Mouse (Mus musculus) spleen, adult 2 months (tissue): Measurements from ENCODE around the gene Camk1d. TPM values are rescaled to one million over a fixed set of nuclear protein-coding genes. Genes with fewer than 3 reads are reported as not detected.

Source experiments
- DNase-seq, 2 experiments: peaks; one replicate each; pipeline versions ENCODE4 v3.0.0 to v3.0.0-alpha.2; 2012 to 2021; ENCODE audit warnings: low spot score in 2 of 2, low read depth in 1 of 2
- H3K27ac ChIP-seq: fragments of 200-500 bp; 2 replicates; pipeline ENCODE4 v1.5.1; 2012; ENCODE audit warnings: low read length, inconsistent platforms; ENCODE audit not compliant: insufficient read depth
- H3K27me3 ChIP-seq: fragments of 200-500 bp; 2 replicates; pipeline ENCODE4 v1.6.1; 2012; ENCODE audit warnings: mild to moderate bottlenecking, moderate library complexity, low read length, inconsistent platforms; ENCODE audit not compliant: control insufficient read depth, insufficient read depth
- H3K36me3 ChIP-seq: fragments of 200-500 bp; 2 replicates; pipeline ENCODE4 v1.6.1; 2012; ENCODE audit warnings: mild to moderate bottlenecking, low read length, inconsistent platforms; ENCODE audit not compliant: control insufficient read depth, insufficient read depth
- H3K4me1 ChIP-seq: fragments of 200-500 bp; 2 replicates; pipeline ENCODE4 v1.6.1; 2011; ENCODE audit warnings: inconsistent platforms; ENCODE audit not compliant: control insufficient read depth, insufficient read depth, insufficient read length
- H3K4me3 ChIP-seq: fragments of 200-500 bp; 2 replicates; pipeline ENCODE4 v1.5.1; 2011; ENCODE audit warnings: mild to moderate bottlenecking, inconsistent platforms; ENCODE audit not compliant: insufficient read depth, insufficient read length; ENCODE audit errors: extremely low read depth
- CTCF ChIP-seq: fragments of 200-500 bp; IDR thresholded peaks from 2 replicates; pipeline ENCODE4 v1.5.1; 2011; ENCODE audit warnings: mild to moderate bottlenecking, inconsistent platforms; ENCODE audit not compliant: insufficient read depth, insufficient read length, insufficient replicate concordance; ENCODE audit errors: extremely low read depth
- POLR2A ChIP-seq: fragments of 200-500 bp; IDR thresholded peaks from 2 replicates; pipeline ENCODE4 v1.6.1; 2011; ENCODE audit warnings: low read depth, low read length, inconsistent platforms
- WGBS: fragments of 180-500 bp; shearing (Covaris S2); methylation state at CpG from one replicate; pipeline ENCODE4 v1.1.7; 2018; 5-methylcytosine and 5-hydroxymethylcytosine counted together
- polyA plus RNA-seq: library from polyadenylated mRNA; depleted of rRNA; stranded (reverse); fragments of >200 nt; gene quantifications from 2 replicates; pipeline ENCODE4 v1.2.3, GENCODE M21; 2012

Gene Camk1d
- polyA plus RNA-seq, 1 experiment = 5.8 TPM

GRCm38 (mm10) chr2:5305156-5305555 lies 409.2 kb downstream of the Camk1d start:
- no peak for DNase-seq
- H3K4me3 ChIP-seq = no peak overlapping the region
- no peak overlapping the region for H3K27ac ChIP-seq
- H3K27me3 ChIP-seq = no peaks in the 10 kb centered on the region
- no peaks in the 10 kb centered on the region for H3K4me1 ChIP-seq
- 94% methylated on average over 3 of the region's 3 CpGs for WGBS
- H3K36me3 ChIP-seq = peaks cover 7% of the 10 kb centered on the region
- TF ChIP-seq POLR2A = no peak
- TF ChIP-seq CTCF = no peak

- H3K4me1 ChIP-seq = no peaks in the 10 kb centered on the region
- H3K36me3 ChIP-seq = peaks cover 5% of the 10 kb centered on the region
- no peak overlapping the region for H3K4me3 ChIP-seq
- H3K27ac ChIP-seq = no peak overlapping the region
- WGBS = 96% methylated on average over 12 of the region's 12 CpGs
- DNase-seq = no peak
- H3K27me3 ChIP-seq = no peaks in the 10 kb centered on the region
- TF ChIP-seq POLR2A (no peak), CTCF (no peak)
These were observed 409.9 kb downstream of the Camk1d start for GRCm38 (mm10) chr2:5304451-5304850.

- no peak overlapping the region for H3K27ac ChIP-seq
- no peaks in the 10 kb centered on the region for H3K27me3 ChIP-seq
- H3K4me3 ChIP-seq = no peak overlapping the region
- no peaks in the 10 kb centered on the region for H3K4me1 ChIP-seq
- no peak for DNase-seq
- WGBS = 85% methylated on average over 12 of the region's 12 CpGs
- TF ChIP-seq POLR2A (no peak), CTCF (no peak)
- peaks cover 14% of the 10 kb centered on the region; the same call in 1 of the 2 replicates for H3K36me3 ChIP-seq
These were observed 413.0 kb downstream of the Camk1d start for GRCm38 (mm10) chr2:5301286-5301685.

GRCm38 (mm10) chr2:5298071-5298470 lies 416.2 kb downstream of the Camk1d start:
- Histone ChIP-seq H3K27me3 (no peaks in the 10 kb centered on the region), H3K27ac (no peak overlapping the region), H3K4me1 (no peaks in the 10 kb centered on the region), H3K36me3 (peaks cover 15% of the 10 kb centered on the region), H3K4me3 (no peak overlapping the region)
- DNase-seq = no peak
- 86% methylated on average over 10 of the region's 10 CpGs for WGBS
- no peak for TF ChIP-seq CTCF
- TF ChIP-seq POLR2A = no peak

GRCm38 (mm10) chr2:5296749-5297545 lies 417.4 kb downstream of the Camk1d start:
- H3K4me1 ChIP-seq = no peaks in the 10 kb centered on the region
- no peak for DNase-seq
- H3K4me3 ChIP-seq = no peak overlapping the region
- TF ChIP-seq POLR2A (no peak), CTCF (no peak)
- 81% methylated on average over 11 of the region's 11 CpGs for whole genome bisulfite sequencing
- peaks cover 15% of the 10 kb centered on the region for H3K36me3 ChIP-seq
- H3K27ac ChIP-seq = no peak overlapping the region
- no peaks in the 10 kb centered on the region for H3K27me3 ChIP-seq

- H3K36me3 ChIP-seq = peaks cover 12% of the 10 kb centered on the region
- H3K4me3 ChIP-seq = no peak overlapping the region
- no peaks in the 10 kb centered on the region for H3K27me3 ChIP-seq
- no peak for DNase-seq
- H3K27ac ChIP-seq = no peak overlapping the region
- no peaks in the 10 kb centered on the region for H3K4me1 ChIP-seq
- TF ChIP-seq CTCF = no peak
- TF ChIP-seq POLR2A = no peak
These were observed 419.2 kb downstream of the Camk1d start for GRCm38 (mm10) chr2:5295098-5295497.

GRCm38 (mm10) chr2:5294451-5294850 lies 419.9 kb downstream of the Camk1d start:
- H3K4me3 ChIP-seq = no peak overlapping the region
- DNase-seq = no peak
- 83% methylated on average over 5 of the region's 5 CpGs for WGBS

More at GRCm38 (mm10) chr2:5294451-5294850, 419.9 kb downstream of the Camk1d start:
- TF ChIP-seq POLR2A (no peak), CTCF (no peak)
- peaks cover 12% of the 10 kb centered on the region for H3K36me3 ChIP-seq
- H3K27me3 ChIP-seq = no peaks in the 10 kb centered on the region
- H3K27ac ChIP-seq = no peak overlapping the region
- no peaks in the 10 kb centered on the region for H3K4me1 ChIP-seq
